Mouse (Mus musculus) ES-Bruce4 (cell line): ENCODE results near the gene Mbl1. TPM values are rescaled to one million over a fixed set of nuclear protein-coding genes. Genes with fewer than 3 reads are reported as not detected.

Source experiments
- H3K27ac ChIP-seq: 2 replicates; pipeline ENCODE4 v1.5.1; 2012; ENCODE audit warnings: low read length, inconsistent platforms; ENCODE audit not compliant: insufficient read depth
- H3K27me3 ChIP-seq: 2 replicates; pipeline ENCODE4 v1.6.1; 2012; ENCODE audit warnings: mild to moderate bottlenecking, low read length, inconsistent platforms; ENCODE audit not compliant: control insufficient read depth, poor library complexity, insufficient read depth, severe bottlenecking
- H3K36me3 ChIP-seq: 2 replicates; pipeline ENCODE4 v1.6.1; 2012; ENCODE audit warnings: inconsistent platforms, mild to moderate bottlenecking, low read length, moderate library complexity; ENCODE audit not compliant: control insufficient read depth, poor library complexity, insufficient read depth, severe bottlenecking
- H3K4me1 ChIP-seq: one replicate; pipeline ENCODE4 v1.8.1; 2011; ENCODE audit warnings: low read length; ENCODE audit not compliant: control insufficient read depth, insufficient read depth
- H3K4me3 ChIP-seq: 2 replicates; pipeline ENCODE4 v1.5.1; 2011; ENCODE audit warnings: low read depth, mild to moderate bottlenecking, low read length
- H3K9ac ChIP-seq: 2 replicates; pipeline ENCODE4 v1.6.1; 2012; ENCODE audit warnings: low read depth, mild to moderate bottlenecking, inconsistent platforms; ENCODE audit not compliant: poor library complexity, severe bottlenecking
- H3K9me3 ChIP-seq: replicated peaks from 2 replicates; pipeline ENCODE4 v1.6.1; 2012; ENCODE audit warnings: mild to moderate bottlenecking, low read length, inconsistent platforms; ENCODE audit not compliant: control insufficient read depth, poor library complexity, insufficient read depth, severe bottlenecking
- CTCF ChIP-seq: IDR thresholded peaks from one replicate; pipeline ENCODE4 v1.8.1; 2011; ENCODE audit warnings: low read depth, low read length
- EP300 ChIP-seq: IDR thresholded peaks from 2 replicates; pipeline ENCODE4 v1.6.1; 2011; ENCODE audit warnings: low read depth, low read length; ENCODE audit not compliant: insufficient read depth
- POLR2A ChIP-seq: IDR thresholded peaks from one replicate; pipeline ENCODE4 v1.8.1; 2011; ENCODE audit warnings: low read length; ENCODE audit not compliant: insufficient read depth
- polyA plus RNA-seq: library from polyadenylated mRNA; stranded (reverse); fragments of >200 nt; gene quantifications from 2 replicates; pipeline ENCODE4 v1.2.4, GENCODE M21; 2011; ENCODE audit warnings: low read depth; ENCODE audit not compliant: missing spikeins, insufficient read depth, insufficient read length

Gene Mbl1
- not detected in 2 replicates for polyA plus RNA-seq

DNA sequence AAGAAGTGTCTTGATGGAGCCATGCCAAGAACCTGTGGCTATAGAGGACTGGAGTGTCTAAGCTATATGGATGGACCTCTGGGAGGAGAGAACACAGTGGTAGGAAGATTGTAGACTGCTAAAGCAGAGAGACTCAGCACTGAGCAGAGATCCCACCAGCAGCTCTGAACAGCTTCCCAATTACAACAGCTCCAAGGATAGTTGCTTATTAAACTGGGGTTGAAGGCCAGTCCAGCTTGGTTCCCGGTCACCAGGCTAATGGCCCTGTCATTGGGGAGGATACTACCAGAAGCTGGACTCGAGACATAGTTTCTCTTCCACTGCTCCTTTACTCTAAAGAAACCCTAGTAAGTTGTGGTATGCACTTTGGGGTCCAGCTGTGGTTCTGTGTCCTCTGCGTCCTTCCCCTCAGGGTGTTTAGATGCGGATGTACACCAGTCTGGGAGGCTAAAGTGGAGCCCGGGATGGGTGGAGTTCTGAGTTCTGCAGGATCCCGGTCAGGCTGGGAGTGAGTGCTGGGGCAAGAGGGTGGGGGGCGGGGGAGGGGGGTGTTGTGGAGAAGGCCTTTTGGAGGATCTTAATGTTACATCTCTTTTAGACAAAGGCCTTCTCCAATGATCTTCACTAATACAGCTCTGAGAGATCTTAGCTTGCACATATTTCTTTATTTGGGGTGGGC is at the start of gene Mbl1:
TSS of gene Mbl1 (plus strand) at position 239 of the 679 bp plus-strand sequence.
- Histone ChIP-seq H3K4me1 (no peaks in the 10 kb centered on the region), H3K27ac (no peak within 1 kb of the TSS), H3K4me3 (no peak within 1 kb of the TSS), H3K9ac (no peak within 1 kb of the TSS), H3K36me3 (no peaks in the 10 kb centered on the region), H3K9me3 (no peaks in the 10 kb centered on the region), H3K27me3 (no peaks in the 10 kb centered on the region)
- TF ChIP-seq EP300: no peak
- TF ChIP-seq POLR2A: no peak
- TF ChIP-seq CTCF: no peak

DNA sequence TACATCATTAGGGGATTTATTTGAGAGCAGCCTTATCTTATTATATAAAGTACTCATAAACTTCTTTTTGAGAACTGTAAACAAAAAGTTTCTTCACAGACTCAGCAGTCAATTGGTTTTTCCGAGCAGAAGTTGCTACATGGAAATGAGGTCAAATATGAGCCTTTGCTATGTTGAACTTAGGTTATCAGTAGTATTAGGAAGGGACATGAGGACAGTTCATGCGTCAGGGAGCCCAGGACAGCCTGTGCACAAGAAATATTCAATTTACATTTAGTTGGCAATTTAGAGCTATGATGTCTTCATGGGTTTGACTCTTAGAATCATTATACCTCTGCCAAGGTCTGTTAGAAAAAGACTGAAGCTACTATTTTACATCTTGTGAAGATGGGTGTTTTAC is 49.0 kb upstream of the Mbl1 start:
- Histone ChIP-seq H3K4me3 (no peak overlapping the region), H3K36me3 (no peaks in the 10 kb centered on the region), H3K27me3 (no peaks in the 10 kb centered on the region), H3K9ac (no peak overlapping the region), H3K9me3 (no peaks in the 10 kb centered on the region), H3K4me1 (no peaks in the 10 kb centered on the region), H3K27ac (no peak overlapping the region)
- TF ChIP-seq CTCF: no peak
- no peak for TF ChIP-seq POLR2A
- no peak for TF ChIP-seq EP300

DNA sequence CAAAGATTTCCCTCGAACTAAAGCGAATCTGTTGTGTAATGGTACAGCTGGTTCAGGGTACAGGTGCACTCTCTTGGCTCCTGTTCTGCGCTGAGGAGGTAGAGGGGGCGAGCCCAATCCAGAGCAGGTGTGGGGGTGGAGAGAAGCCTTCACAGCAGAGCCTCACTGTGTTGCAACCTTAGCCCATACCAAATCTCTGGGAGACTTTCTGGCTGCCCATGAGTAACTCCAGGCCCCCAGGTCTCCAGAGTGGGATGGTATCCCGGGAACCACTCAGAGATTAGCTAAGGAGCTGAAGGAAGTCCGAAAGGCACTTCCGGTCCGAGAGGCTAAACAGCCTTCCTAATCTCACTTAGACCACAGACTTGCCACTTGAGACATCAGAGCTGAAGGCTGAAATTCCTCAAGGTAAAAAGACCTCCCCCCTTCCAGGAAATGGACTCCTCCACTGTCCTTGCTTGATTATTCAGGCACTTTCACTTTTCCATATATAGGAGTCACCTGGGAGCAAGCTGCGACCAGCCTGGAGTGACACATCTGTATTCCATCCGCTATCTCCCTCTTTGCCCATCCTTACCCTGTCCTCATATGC is 46.3 kb upstream of the Mbl1 start, which contains the start of gene Mat1a:
TSS of gene Mat1a (plus strand) at position 183 of the 592 bp plus-strand sequence.
- Histone ChIP-seq H3K27ac (no peak within 1 kb of the TSS), H3K4me3 (no peak within 1 kb of the TSS), H3K36me3 (no peaks in the 10 kb centered on the region), H3K9ac (no peak within 1 kb of the TSS), H3K27me3 (no peaks in the 10 kb centered on the region), H3K4me1 (no peaks in the 10 kb centered on the region), H3K9me3 (no peaks in the 10 kb centered on the region)
- TF ChIP-seq EP300: no peak
- no peak for TF ChIP-seq CTCF
- no peak for TF ChIP-seq POLR2A

DNA sequence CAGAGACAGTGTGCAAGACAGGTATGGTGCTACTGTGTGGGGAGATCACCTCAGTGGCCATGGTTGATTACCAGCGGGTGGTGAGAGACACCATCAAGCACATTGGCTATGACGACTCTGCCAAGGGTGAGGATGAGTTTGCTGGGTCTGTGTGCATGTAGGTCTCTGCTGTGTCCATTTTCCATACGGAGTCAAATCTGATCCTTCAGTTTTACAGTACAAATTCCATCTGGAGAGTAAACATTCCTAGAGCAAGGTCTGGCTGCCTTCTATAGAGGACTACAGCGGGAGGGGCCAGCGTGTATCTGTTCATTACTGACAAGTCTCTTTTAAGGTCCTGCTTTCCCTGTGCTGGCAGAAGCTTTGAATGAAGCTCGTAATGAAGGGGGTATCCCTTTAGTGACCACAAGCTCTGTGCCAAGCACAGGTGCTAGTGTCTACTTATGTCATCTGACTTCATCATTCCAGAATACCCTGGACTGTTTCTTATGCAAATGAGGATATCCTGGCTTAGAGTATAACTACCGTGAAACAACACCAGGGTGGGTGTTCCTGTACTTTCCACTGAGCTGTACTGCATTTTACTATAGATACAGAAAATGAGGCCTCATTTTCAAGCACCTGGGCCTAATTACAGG is 40.1 kb upstream of the Mbl1 start:
- H3K9ac ChIP-seq: no peak overlapping the region
- TF ChIP-seq POLR2A: no peak
- TF ChIP-seq EP300: no peak
- TF ChIP-seq CTCF: no peak
- H3K27ac ChIP-seq: no peak overlapping the region
- no peaks in the 10 kb centered on the region for H3K9me3 ChIP-seq
- H3K36me3 ChIP-seq: no peaks in the 10 kb centered on the region
- no peak overlapping the region for H3K4me3 ChIP-seq
- no peaks in the 10 kb centered on the region for H3K4me1 ChIP-seq
- no peaks in the 10 kb centered on the region for H3K27me3 ChIP-seq

DNA sequence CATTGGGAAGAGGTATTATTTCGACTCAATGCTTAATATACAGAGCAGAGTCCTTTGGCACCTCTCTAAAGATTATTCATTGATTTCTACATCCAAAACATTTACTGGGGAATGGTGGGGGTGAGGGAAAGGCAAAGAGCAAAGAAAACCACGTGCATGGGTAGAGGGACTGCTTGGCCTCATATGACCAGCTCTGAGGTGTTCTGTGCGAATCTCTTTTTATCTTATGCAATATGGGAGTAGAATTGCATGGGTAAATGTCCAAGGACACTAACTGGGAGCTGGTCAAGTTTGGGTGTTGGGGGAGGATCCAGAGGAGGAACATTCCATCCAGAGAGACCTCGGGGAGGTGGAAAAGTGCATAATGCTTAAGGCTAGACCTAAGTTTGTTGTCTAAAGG is 38.3 kb upstream of the Mbl1 start:
- H3K27me3 ChIP-seq: no peaks in the 10 kb centered on the region
- no peak overlapping the region for H3K4me3 ChIP-seq
- TF ChIP-seq EP300 (no peak), POLR2A (no peak), CTCF (no peak)
- no peaks in the 10 kb centered on the region for H3K9me3 ChIP-seq
- H3K36me3 ChIP-seq: no peaks in the 10 kb centered on the region
- H3K9ac ChIP-seq: no peak overlapping the region
- H3K27ac ChIP-seq: no peak overlapping the region
- H3K4me1 ChIP-seq: no peaks in the 10 kb centered on the region

DNA sequence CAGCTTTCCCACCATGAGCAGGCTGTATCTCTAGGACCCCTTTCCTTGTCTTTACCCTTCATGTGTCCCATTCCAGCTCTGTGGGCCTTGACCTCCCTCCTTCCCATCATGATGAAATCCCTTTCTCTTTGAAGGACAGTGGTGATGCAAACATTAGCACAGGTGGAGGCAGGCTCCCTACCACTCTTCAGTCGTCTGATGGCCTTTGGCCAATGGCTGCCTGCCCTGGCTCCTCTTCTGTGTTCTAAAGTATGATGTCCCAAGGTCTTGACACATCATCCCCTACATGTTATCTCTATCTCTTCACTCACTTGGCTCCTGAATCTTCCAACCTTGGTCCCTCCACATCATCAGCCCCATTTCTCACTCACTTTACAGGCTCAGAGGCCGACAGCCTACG is 35.0 kb upstream of the Mbl1 start:
- TF ChIP-seq EP300 (no peak), POLR2A (no peak), CTCF (no peak)
- no peaks in the 10 kb centered on the region for H3K4me1 ChIP-seq
- H3K4me3 ChIP-seq: no peak overlapping the region
- no peaks in the 10 kb centered on the region for H3K9me3 ChIP-seq
- H3K27ac ChIP-seq: no peak overlapping the region
- H3K9ac ChIP-seq: no peak overlapping the region
- no peaks in the 10 kb centered on the region for H3K27me3 ChIP-seq
- H3K36me3 ChIP-seq: no peaks in the 10 kb centered on the region
